Mouse (Mus musculus) midbrain, embryonic 13.5 days (tissue): ENCODE measurements at regions not wholly inside any gene's neighbourhood (a gene's known extent, or its start where the extent isn't known, plus 50 kb on each side); places are given as distances from the start of the nearest gene placed in this dataset.

Experiments
- ATAC-seq: fragments of 200-750 bp; cut with Nextera tagmentation; 2 replicates; pipeline ENCODE4 v1.8.0; 2017; ENCODE audit warnings: mild to moderate bottlenecking, moderate TSS enrichment, moderate library complexity
- H3K27ac ChIP-seq: fragments of 300-500 bp; sonication (generic); 2 replicates; pipeline ENCODE4 v1.5.1; 2015; ENCODE audit warnings: inconsistent platforms, mild to moderate bottlenecking, moderate library complexity
- H3K27me3 ChIP-seq: fragments of 300-500 bp; sonication (generic); 2 replicates; pipeline ENCODE4 v1.6.1; 2015; ENCODE audit warnings: mild to moderate bottlenecking, inconsistent platforms
- H3K36me3 ChIP-seq: fragments of 300-500 bp; sonication (generic); 2 replicates; pipeline ENCODE4 v1.6.1; 2015; ENCODE audit warnings: mild to moderate bottlenecking, inconsistent platforms
- H3K4me1 ChIP-seq: fragments of 300-500 bp; sonication (generic); replicated peaks from 2 replicates; pipeline ENCODE4 v1.6.1; 2015; ENCODE audit warnings: inconsistent platforms
- H3K4me2 ChIP-seq: fragments of 300-500 bp; sonication (generic); replicated peaks from 2 replicates; pipeline ENCODE4 v1.6.1; 2015; ENCODE audit warnings: moderate library complexity, mild to moderate bottlenecking, inconsistent platforms
- H3K4me3 ChIP-seq: fragments of 300-500 bp; sonication (generic); replicated peaks from 2 replicates; pipeline ENCODE4 v1.5.1; 2015; ENCODE audit warnings: mild to moderate bottlenecking, inconsistent platforms
- H3K9ac ChIP-seq: fragments of 300-500 bp; sonication (generic); replicated peaks from 2 replicates; pipeline ENCODE4 v1.6.1; 2015; ENCODE audit warnings: mild to moderate bottlenecking, inconsistent platforms
- H3K9me3 ChIP-seq: fragments of 300-500 bp; sonication (generic); 2 replicates; pipeline ENCODE4 v1.6.1; 2016; ENCODE audit warnings: mild to moderate bottlenecking, inconsistent platforms
- WGBS: fragments of 180-500 bp; shearing (Covaris S2); methylation state at CpG from one replicate; pipeline ENCODE4 v1.1.7; 2015; 5-methylcytosine and 5-hydroxymethylcytosine counted together

- Histone ChIP-seq H3K27ac (no peak overlapping the region), H3K9ac (no peak overlapping the region), H3K4me3 (no peak overlapping the region), H3K4me1 (peaks cover 17% of the 10 kb centered on the region), H3K27me3 (no peaks in the 10 kb centered on the region), H3K36me3 (no peaks in the 10 kb centered on the region), H3K4me2 (no peak overlapping the region), H3K9me3 (no peaks in the 10 kb centered on the region)
- 77% methylated on average over 10 of the region's 10 CpGs for WGBS
- no peak for ATAC-seq
These were observed 51.5 kb upstream of the Etv6 start for GRCm38 (mm10) chr6:133983804-133984514.

GRCm38 (mm10) chr6:133984666-133985355 is 50.7 kb upstream of the Etv6 start:
- H3K36me3 ChIP-seq, result no peaks in the 10 kb centered on the region

More at GRCm38 (mm10) chr6:133984666-133985355, 50.7 kb upstream of the Etv6 start:
- Histone ChIP-seq H3K9ac (0 out of 2 replicates have a peak overlapping the region, but pooled peaks have one; percentile 17), H3K4me1 (peaks cover 17% of the 10 kb centered on the region), H3K4me2 (peak overlapping the region; percentile 33), H3K4me3 (0 out of 2 replicates have a peak overlapping the region, but pooled peaks have one; percentile 11), H3K27me3 (no peaks in the 10 kb centered on the region), H3K27ac (no peak overlapping the region), H3K9me3 (no peaks in the 10 kb centered on the region)
- peak; percentile 55; the same call in 1 of the 2 replicates for ATAC-seq
- WGBS, result 22% methylated on average over 16 of the region's 16 CpGs
